Mouse (Mus musculus): ENCODE data around the gene Surf4. TPM values are rescaled to one million over a fixed set of nuclear protein-coding genes. Genes with fewer than 3 reads are reported as not detected.
A peak's percentile ranks its signal among the peaks of the same experiment; 100 is the strongest.

Gene Surf4
- not detected in 2 replicates for polyA plus RNA-seq (2012; ENCODE audit: insufficient read depth, insufficient read length, low replicate concordance, missing spikeins)

DNA sequence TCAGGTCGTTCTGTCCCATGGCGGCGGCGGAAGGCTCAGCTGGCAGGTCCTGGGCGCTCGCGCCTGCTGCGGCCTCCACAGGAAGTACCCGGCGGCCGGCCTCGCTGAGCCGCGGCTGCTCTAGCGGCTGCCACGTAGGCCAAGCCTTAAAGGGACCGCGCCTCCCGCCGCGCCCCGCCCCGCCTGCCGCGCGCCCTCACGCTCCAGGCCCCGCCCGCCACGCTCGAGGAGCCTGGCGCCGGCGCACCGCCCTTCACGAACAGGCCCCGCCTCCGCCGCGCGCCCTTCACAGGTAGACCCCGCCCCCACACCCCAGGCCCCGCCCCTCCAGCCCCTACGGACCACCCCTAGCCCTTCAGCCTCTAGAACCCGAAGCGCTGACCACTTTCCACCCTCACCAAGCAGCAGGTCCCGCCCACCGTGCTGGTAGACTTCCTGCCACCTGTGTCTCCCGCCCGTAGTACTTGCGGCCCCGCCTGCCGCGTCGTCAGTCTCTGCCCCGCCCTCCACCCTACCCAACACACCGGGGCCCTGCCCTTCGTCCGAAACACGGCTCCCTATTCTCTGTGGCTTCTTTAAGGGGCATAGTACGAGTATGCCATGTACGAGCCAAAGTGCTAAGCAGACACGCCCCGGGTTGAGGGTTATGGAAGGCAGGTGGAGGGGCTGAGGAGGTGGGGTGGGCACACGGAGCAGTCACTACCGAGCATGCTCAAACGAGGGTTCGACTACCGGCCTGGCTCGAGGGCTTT, at the start of gene Surf4, which contains the start of gene Stkld1:
Surf4 (minus strand) TSS at position 625 of the 752 bp plus-strand sequence.
Stkld1 (plus strand) TSS at position 744 of the 752 bp plus-strand sequence.
- 1% methylated on average over 62 of the region's 70 CpGs for WGBS
- peak within 1 kb of the TSS; percentile 67; the same call in 1 of the 2 replicates for H3K27ac ChIP-seq (ENCODE audit: insufficient read depth, low read depth, low read length)
- TF ChIP-seq CTCF (IDR thresholded peaks at IDR 0.05; ENCODE audit: insufficient read depth, low read depth, low read length) (no peak), POLR2A (IDR thresholded peaks at IDR 0.05; ENCODE audit: insufficient read depth, low read depth, low read length) (peak; percentile 57; the same call in 1 of the 2 replicates)

DNA sequence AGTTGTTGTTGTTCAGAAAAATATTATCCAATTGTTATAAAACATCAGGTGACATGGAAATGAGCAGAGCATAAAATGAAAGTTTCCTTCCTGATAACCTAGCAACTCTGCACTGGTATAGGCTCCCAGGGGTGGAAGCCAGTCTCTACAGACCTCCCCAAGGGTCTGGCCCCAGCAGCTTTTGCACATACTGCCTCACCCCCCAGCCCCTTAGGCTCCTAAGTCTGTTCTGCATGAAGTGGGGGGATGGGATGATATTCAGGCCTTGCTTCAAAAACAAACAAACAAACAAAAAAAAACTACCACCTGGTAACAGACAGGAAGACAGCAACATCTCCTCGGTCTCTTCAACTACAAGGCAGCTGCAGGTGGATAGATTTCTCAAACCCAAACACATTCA, 46.6 kb upstream of the Surf4 start:
- TF ChIP-seq CTCF (IDR thresholded peaks at IDR 0.05; ENCODE audit: insufficient read depth, low read depth, low read length) (no peak), POLR2A (IDR thresholded peaks at IDR 0.05; ENCODE audit: insufficient read depth, low read depth, low read length) (no peak)
- Histone ChIP-seq H3K27ac (ENCODE audit: insufficient read depth, low read depth, low read length) (no peak overlapping the region), H3K4me3 (ENCODE audit: insufficient read depth, low read depth, low read length) (no peak overlapping the region), H3K4me1 (ENCODE audit: control insufficient read depth, insufficient read depth, low read length) (no peaks in the 10 kb centered on the region)
- 88% methylated on average over 1 of the region's 1 CpGs for WGBS

More for the DNA sequence above, at the start of gene Surf4, which contains the start of gene Stkld1:
- Histone ChIP-seq H3K4me1 (ENCODE audit: control insufficient read depth, insufficient read depth, low read length) (peaks cover 14% of the 10 kb centered on the region), H3K4me3 (ENCODE audit: insufficient read depth, low read depth, low read length) (peak within 1 kb of the TSS; percentile 100)

DNA sequence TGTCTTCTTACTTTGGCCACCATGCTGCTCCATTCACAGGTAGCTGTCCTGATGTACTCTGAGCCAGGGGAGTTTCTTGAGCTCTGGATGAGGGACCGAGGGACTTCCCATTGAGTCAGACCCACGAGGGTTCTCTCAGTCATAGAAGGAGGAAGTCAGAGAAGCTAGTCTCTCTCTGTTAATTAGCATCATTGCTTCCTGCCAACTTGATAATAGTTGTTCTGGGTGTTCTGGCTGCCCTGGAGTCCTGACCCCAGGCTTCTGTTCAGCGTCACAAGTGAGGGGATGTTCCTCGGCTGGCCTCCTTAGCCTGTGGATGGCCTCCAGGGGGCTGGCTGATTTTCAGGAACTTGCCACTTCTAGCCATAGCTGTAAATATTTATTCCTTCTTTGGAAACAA, 40.2 kb upstream of the Surf4 start:
- TF ChIP-seq POLR2A (IDR thresholded peaks at IDR 0.05; ENCODE audit: insufficient read depth, low read depth, low read length), result no peak
- no peak for TF ChIP-seq CTCF (IDR thresholded peaks at IDR 0.05; ENCODE audit: insufficient read depth, low read depth, low read length)
- no peak overlapping the region for H3K4me3 ChIP-seq (ENCODE audit: insufficient read depth, low read depth, low read length)
- H3K4me1 ChIP-seq (ENCODE audit: control insufficient read depth, insufficient read depth, low read length), result no peaks in the 10 kb centered on the region
- 43% methylated on average over 4 of the region's 4 CpGs for WGBS
- no peak overlapping the region for H3K27ac ChIP-seq (ENCODE audit: insufficient read depth, low read depth, low read length)

DNA sequence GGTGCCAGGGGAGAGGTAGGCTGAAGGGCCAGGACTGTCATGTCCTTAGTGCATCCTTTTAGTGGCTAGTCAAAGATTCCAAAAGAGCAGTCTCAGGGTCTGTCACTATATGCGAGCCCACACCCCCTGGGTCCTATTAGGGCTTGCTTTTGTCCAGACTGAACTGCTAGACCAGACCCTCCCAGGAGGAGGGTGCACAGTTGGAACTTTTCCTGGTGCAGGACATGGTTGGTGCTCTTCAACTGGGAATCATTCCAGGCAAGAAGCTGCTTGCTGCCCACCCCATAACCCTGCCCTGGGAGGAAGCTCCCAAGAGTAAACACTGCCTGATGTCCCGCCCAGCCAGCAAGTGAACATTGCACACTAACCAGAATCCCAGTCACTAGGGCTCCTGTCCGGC, 39.4 kb upstream of the Surf4 start, which contains the start of gene Adamts13:
Adamts13 (plus strand) TSS at position 301 of the 400 bp plus-strand sequence.
- Histone ChIP-seq H3K4me1 (ENCODE audit: control insufficient read depth, insufficient read depth, low read length) (no peaks in the 10 kb centered on the region), H3K27ac (ENCODE audit: insufficient read depth, low read depth, low read length) (no peak within 1 kb of the TSS), H3K4me3 (ENCODE audit: insufficient read depth, low read depth, low read length) (no peak within 1 kb of the TSS)
- no peak for TF ChIP-seq CTCF (IDR thresholded peaks at IDR 0.05; ENCODE audit: insufficient read depth, low read depth, low read length)
- TF ChIP-seq POLR2A (IDR thresholded peaks at IDR 0.05; ENCODE audit: insufficient read depth, low read depth, low read length), result no peak
- 61% methylated on average over 3 of the region's 3 CpGs for WGBS

DNA sequence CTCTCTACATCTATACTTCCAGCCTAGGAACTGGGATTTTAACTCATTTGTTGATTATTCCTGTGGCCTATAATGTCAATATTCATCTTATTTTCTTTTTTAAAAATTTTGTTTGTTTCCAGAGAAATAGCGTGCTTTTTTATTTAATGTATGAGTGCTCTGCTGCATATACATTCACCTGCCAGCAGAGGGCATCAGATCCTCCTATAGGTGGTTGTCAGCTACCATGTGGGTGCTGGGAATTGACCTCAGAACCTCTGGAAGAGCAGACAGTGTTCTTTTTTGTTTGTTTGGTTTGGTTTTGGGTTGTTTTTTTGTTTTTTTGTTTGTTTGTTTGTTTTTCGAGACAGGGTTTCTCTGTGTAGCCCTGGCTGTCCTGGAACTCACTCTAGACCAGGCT, 33.5 kb upstream of the Surf4 start:
- no peak overlapping the region for H3K27ac ChIP-seq (ENCODE audit: insufficient read depth, low read depth, low read length)
- WGBS, result 76% methylated on average over 2 of the region's 2 CpGs
- TF ChIP-seq POLR2A (IDR thresholded peaks at IDR 0.05; ENCODE audit: insufficient read depth, low read depth, low read length) (no peak), CTCF (IDR thresholded peaks at IDR 0.05; ENCODE audit: insufficient read depth, low read depth, low read length) (no peak)
- H3K4me1 ChIP-seq (ENCODE audit: control insufficient read depth, insufficient read depth, low read length), result peaks cover 6% of the 10 kb centered on the region; the same call in 1 of the 2 replicates
- no peak overlapping the region for H3K4me3 ChIP-seq (ENCODE audit: insufficient read depth, low read depth, low read length)

DNA sequence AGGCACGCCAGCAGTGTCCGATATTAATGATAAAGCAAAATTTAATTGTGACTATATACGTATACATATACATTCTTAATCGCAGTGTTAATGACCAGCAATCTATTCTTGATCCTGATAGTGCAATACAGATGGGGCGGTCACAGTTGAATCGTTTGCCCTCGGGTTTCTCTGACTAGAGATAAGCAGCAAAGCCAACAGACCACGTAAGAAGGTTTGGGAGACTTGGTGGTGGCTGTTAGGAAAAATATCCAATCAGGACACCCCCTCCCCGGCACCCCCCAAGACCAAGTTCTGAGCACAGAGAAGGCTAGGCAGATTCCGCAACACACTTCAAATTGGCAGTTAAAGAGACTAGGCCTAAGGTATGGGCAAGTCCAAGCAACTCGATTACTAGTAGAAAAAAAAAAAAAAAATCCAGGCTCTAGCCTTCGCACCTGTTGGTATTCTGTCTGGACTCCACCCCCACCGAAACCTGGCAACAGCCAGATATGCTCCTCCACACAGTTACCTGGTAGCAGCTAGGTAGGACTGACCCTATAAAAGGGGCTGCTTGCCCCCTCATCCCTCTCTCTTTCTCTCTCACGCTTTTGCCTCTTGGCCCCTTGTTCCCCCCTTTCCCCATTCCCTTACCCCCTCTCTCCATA, 31.1 kb upstream of the Surf4 start:
- H3K4me3 ChIP-seq (ENCODE audit: insufficient read depth, low read depth, low read length), result peak overlapping the region; percentile 83
- H3K27ac ChIP-seq (ENCODE audit: insufficient read depth, low read depth, low read length), result peak overlapping the region; percentile 87
- 16% methylated on average over 13 of the region's 14 CpGs for WGBS
- TF ChIP-seq POLR2A (IDR thresholded peaks at IDR 0.05; ENCODE audit: insufficient read depth, low read depth, low read length) (no peak), CTCF (IDR thresholded peaks at IDR 0.05; ENCODE audit: insufficient read depth, low read depth, low read length) (no peak)
- peaks cover 10% of the 10 kb centered on the region; the same call in 1 of the 2 replicates for H3K4me1 ChIP-seq (ENCODE audit: control insufficient read depth, insufficient read depth, low read length)

DNA sequence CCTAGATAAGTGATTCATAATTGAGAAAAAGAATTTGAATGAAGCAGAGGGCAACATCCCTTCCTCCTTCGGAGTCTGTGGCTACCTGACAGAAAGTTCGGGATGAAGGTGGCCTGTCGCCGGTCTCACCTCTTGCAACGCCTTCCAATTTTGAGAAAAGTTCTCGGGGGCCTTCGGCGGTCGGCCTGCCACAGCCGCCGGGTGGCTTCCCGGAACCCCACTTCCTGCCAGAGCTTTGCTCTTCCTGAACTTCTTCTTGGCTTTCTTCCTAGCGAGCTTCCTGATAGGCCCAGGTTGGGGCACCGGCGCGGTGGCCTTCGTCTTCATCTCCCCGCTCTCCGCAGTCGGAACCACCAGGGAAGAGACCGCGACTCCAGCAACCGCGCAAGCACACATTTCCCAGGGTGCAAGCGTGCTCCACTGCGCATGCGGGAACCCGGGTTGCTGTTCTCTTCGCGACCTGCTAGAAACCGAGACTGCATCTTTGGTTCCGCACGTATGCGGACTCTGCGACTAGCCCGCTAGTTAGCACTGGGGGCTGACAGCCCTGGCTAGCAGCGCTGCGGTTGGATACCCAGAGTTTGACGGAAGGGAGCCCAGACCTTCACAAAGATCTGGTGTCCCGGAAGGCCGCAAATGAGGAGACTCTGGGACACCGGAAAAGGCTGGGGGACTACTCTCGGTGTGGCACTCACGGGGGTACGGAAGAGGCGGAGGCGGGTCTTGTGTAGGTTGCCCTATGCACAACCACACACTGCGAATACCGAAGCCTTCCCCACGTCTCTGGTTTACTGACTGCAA, 30.4 kb upstream of the Surf4 start, which contains the start of gene Rexo4:
Rexo4 (minus strand) TSS at position 464 of the 801 bp plus-strand sequence.
- H3K27ac ChIP-seq (ENCODE audit: insufficient read depth, low read depth, low read length), result peak within 1 kb of the TSS; percentile 87
- TF ChIP-seq CTCF (IDR thresholded peaks at IDR 0.05; ENCODE audit: insufficient read depth, low read depth, low read length), result no peak
- peak; percentile 50 for TF ChIP-seq POLR2A (IDR thresholded peaks at IDR 0.05; ENCODE audit: insufficient read depth, low read depth, low read length)
- WGBS, result under 1% methylated on average over 50 of the region's 50 CpGs

DNA sequence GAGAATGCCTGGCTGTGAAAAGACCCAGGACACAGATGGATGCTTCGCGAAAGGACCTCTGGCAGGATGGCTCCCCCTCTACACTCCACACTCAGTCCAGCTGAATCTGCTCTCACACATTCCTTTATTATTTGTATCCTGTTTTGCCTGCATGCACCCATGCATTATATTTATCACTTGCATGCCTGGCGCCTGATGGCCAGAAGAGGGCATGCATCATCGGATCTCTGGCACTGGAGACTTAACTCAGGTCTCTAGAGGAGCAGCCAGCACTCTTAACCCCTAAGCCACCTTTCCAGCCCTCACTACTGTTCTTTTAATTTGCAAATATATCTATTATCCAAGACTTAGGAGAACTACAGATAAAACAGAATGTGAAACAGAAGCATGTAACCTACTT, 27.0 kb upstream of the Surf4 start:
- TF ChIP-seq CTCF (IDR thresholded peaks at IDR 0.05; ENCODE audit: insufficient read depth, low read depth, low read length) (no peak), POLR2A (IDR thresholded peaks at IDR 0.05; ENCODE audit: insufficient read depth, low read depth, low read length) (no peak)
- peaks cover 10% of the 10 kb centered on the region; the same call in 1 of the 2 replicates for H3K4me1 ChIP-seq (ENCODE audit: control insufficient read depth, insufficient read depth, low read length)
- WGBS, result 61% methylated on average over 4 of the region's 4 CpGs
- no peak overlapping the region for H3K27ac ChIP-seq (ENCODE audit: insufficient read depth, low read depth, low read length)
- H3K4me3 ChIP-seq (ENCODE audit: insufficient read depth, low read depth, low read length), result no peak overlapping the region

More for the DNA sequence above, 30.4 kb upstream of the Surf4 start, which contains the start of gene Rexo4:
- peak within 1 kb of the TSS; percentile 83 for H3K4me3 ChIP-seq (ENCODE audit: insufficient read depth, low read depth, low read length)
- H3K4me1 ChIP-seq (ENCODE audit: control insufficient read depth, insufficient read depth, low read length), result peaks cover 10% of the 10 kb centered on the region; the same call in 1 of the 2 replicates

All from olfactory bulb, adult 2 months (tissue).